Mouse (Mus musculus): Measurements from ENCODE around the gene Plvap.

- TF ChIP-seq CTCF (IDR thresholded peaks at IDR 0.05; ENCODE audit: borderline replicate concordance, insufficient read depth, low read depth, low read length) (no peak), POLR2A (IDR thresholded peaks at IDR 0.05; ENCODE audit: borderline replicate concordance, insufficient read depth, low read length) (no peak)
These were observed 33.5 kb upstream of the Plvap start for GRCm38 (mm10) chr8:71545053-71545452.
